Mouse (Mus musculus) heart, postnatal 14 days (tissue): ENCODE data around the gene 9930104L06Rik. TPM values are rescaled to one million over a fixed set of nuclear protein-coding genes. Genes with fewer than 3 reads are reported as not detected.
"Not testable (repeated sequence)": the region's sequence is repeated elsewhere in the genome, so short reads cannot be mapped to it uniquely, and the experiment has no call there.

ENCODE experiments used
- DNase-seq, 2 experiments: peaks; one replicate each; pipeline ENCODE4 v3.0.0; 2021 to 2022
- intact Hi-C: fragments of 180-260 bp; cut with DNase I; formaldehyde crosslinking; loops from one replicate; pipeline ENCODE4 v1.15.1; 2025
- long read RNA-seq, 2 experiments: library from polyadenylated mRNA; stranded (forward); transcript quantifications; one replicate each; pipeline ENCODE4 v2.0.0; 2021
- total RNA-seq, 2 experiments: library from RNA; stranded (reverse); gene quantifications; 2 replicates each; pipeline ENCODE4 v1.2.3; 2021

The 9930104L06Rik gene
- total RNA-seq: 10 to 100 TPM in 1 of 2 experiments, 1 to 10 TPM in 1; 9.8 to 10.2 TPM
- long read RNA-seq, experiment 1, partial matches to known transcripts: 1 of 3 reads
- long read RNA-seq, experiment 1, other reads (novel, unspliced or antisense): 2 of 3 reads
- long read RNA-seq, experiment 2, full-length matches to known transcripts: 3 of 4 reads
- long read RNA-seq, experiment 2, partial matches to known transcripts: 1 of 4 reads
- long read RNA-seq, experiment 2, other reads (novel, unspliced or antisense): 0 of 4 reads

DNA sequence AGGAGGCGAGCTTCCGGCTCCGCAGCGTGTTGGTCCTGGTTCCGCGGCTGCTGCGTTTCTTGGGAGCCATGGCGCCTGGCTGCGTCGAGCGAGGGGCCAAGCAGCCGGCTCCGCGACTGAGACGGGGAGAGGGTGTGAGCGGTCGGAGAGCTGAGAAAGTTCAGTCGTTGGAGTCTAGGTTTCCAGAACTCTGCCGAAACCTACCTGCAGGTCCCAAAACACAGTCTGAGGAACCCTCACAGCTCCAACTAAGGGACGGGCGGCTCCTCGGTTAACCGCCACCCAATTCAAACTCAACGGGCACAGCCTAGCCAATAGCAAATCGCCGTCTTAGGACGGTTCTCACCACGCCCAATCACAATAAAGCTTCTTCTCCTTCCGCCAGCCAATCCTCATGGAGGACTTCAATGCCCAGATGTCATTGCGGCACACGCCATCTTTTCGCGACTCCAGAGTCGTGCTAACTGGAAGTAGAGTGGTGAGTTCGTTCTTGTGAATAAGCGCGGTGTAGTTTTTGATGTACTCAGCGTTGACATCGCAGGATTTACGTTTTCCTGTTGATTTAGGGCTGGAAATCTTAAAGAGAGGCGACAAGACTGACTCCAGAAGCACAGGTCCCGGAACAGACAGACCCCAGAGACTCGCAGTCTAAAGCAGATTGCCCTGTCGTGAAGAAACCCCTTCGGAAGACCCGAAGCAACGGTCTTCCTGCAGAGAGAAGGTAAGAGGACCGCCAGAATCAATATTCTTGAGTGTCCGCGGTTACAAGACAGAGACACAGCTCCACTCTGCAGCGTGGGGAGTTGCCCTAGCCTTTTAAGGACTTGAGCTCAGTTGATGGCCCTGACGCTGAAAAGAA is at the start of gene 9930104L06Rik:
Gene 9930104L06Rik (plus strand): TSS at position 436 of the 859 bp plus-strand sequence.
- peak; percentile 88 to 93 for DNase-seq
- intact Hi-C loops: loop anchor here (5.0 to 10.0 kb wide), 2 partner anchors 85 to 132 kb away; partner anchors contain the start of genes 1110065P20Rik, Mtf1 and Yrdc

DNA sequence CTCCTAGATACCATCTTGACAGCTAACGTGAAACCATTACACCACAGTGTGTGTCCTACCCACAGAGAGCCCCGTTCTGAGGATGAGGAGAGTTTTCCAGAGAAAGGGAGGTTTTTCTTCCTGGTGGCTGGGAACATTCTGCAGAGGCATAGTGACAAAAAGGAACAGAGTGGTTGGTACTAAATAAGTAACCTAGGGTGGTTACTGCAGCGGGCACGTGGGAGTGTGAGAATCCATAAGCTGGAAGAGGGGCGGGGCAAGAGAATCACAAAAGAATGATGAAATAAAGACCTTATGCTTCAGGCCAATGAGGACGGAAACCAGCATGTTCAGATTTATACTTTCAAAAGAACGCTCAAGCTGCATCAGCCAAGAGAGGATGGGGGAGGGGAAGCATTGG is 48.1 kb upstream of the 9930104L06Rik start:
- intact Hi-C loops: no loop called here
- no peak for DNase-seq

DNA sequence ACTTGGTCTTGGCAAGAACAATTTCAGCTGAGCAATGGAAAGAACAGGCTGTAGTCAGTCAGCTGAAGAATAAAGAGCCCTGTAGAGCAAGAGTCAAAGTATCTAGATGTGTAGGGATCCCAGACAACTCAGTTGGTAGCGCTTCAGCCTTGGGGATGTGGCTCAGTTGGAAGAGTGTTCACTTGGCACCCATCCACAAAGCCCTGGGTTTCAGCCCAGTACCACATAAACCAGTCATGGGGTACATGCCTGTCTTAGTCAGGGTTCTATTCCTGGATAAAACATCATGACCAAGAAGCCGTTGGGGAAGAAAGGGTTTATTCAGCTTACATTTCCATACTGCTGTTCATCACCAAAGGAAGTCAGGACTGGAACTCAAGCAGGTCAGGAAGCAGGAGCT is 46.9 kb upstream of the 9930104L06Rik start:
- no peak for DNase-seq
- intact Hi-C loops: no loop called here

DNA sequence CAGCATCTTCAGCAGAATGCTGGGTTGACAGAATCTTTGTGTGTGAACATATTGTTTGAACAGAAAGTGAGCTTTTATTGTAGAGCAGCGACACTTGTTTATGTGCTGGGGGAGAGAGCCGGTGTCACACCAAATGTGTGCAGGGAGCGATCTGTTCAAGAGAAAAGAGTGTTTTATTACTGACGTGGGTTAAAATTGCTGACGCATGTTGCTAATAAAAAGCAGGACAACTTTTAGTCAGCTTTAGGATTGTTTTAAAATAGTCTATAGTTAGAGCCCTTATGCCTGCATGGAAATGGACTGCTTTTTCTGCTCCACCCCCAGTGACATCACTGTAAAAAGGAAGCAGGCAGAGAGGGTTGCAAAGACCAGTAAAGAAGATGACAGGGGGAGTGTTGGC is 46.0 kb upstream of the 9930104L06Rik start:
- intact Hi-C loops: no loop called here
- DNase-seq: no peak

DNA sequence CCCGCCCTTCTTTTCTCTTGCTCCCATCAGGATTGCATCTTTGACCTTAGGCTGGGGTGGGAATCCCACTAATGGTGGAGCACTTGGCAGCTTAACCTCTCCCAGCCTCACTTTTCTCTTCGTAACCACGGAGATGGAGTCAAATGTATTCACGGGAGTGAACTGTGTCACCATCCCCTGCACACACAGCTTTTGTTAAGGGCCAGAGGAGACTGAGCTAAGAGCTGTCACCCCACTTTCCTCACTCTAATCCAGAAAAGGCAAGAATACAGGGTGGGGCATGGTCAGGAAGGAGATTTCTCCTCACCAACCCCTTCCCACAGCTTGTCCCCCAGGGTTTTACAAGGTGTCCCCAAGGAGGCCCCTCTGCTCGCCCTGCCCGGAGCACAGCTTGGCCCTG is 43.1 kb upstream of the 9930104L06Rik start:
- no peak for DNase-seq
- intact Hi-C loops: no loop called here

DNA sequence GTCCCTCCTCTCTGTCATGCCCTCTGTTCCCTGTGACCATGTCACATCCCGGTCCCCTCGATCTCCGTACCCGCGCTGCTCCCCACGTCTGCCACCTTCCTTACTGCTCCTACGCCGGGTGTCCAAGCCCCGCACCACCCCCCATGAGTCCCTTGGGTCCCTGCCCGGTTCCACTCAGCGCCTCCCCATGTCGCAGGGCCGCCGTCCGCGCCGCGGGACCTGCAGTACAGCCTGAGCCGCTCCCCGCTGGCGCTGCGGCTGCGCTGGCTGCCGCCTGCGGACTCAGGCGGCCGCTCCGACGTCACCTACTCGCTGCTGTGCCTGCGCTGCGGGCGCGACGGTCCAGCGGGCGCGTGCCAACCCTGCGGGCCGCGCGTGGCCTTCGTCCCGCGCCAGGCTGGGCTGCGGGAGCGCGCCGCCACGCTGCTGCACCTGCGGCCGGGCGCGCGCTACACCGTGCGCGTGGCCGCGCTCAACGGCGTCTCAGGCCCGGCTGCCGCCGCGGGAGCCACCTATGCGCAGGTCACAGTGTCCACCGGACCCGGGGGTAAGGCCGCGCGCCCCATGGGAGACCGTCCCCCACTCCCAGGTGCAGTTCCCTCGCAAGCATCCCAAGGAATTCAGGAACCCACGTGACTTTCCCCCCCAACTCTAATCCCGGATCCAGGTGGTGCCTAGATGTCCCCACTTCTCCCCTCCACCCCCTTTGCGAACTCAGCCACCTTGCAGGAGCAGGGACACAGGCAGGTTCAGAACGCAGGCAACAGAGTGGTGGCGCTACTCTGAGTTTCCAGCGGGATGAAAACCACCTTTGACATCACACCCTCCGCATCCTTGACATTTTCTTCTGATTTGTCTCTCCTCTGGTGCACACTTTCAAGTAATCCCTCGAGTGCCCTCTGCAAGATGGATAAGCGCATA is 42.1 kb upstream of the 9930104L06Rik start:
- intact Hi-C loops: no loop called here

DNA sequence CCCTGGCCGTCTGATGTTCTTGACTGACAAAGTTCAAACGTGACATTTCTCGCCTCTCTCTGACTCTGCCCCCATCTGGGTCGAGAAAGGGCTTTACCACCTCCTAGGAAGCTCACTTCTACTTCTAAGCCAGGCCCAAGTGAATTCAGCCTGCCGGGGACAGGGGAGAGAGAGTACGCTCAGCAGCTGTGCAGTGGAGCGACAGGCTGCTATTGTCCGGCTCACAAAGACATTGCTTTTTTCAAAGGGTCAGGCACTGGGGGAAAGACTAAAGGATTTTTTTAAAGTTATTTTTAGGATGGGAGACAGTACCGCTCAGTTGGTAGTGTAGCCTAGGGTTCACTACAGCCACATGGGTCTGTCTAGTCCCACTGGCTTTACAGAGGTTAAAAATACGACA is 38.4 kb upstream of the 9930104L06Rik start:
- DNase-seq: no peak

More for the DNA sequence above, 42.1 kb upstream of the 9930104L06Rik start:
- peak in 1 of 2 experiments; percentile 3 for DNase-seq

DNA sequence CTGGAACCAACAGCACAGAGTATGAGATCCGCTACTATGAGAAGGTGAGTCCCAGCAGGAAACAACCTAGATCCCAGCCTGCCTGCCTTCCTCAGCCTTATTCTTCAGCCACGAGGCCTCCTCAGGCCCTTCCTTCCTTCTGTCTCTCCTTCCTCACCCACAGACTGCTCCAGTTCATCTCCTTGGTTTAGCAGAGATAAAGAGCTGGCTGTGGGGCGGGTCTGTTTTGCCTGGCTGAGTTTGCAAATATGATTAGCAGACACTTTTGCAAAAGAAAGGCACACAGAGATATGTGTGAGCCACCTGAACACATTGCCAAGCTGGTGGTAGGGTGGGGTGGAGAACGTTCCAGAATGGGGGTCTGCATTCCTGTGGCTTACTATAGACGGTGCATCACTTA is 36.9 kb upstream of the 9930104L06Rik start:
- no peak for DNase-seq
- intact Hi-C loops: no loop called here

More for the DNA sequence above, 38.4 kb upstream of the 9930104L06Rik start:
- intact Hi-C loops: no loop called here

DNA sequence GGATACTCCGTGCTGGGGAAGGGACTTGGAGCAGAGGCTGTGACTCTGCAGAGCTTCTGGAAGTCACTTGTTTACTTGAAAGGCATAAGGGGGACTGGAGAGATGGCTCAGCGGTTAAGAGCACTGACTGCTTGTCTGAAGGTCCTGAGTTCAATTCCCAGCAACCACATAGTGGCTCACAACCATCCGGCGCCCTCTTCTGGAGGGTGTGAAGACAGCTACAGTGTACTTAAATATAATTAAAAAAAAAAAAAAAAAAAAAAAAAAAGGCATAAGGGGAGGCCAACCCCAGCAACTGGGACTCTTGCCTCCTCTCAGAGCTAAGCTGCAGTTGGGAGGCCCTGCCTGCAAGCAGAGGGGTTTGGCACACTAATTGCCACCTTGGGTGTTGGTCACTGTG is 31.4 kb upstream of the 9930104L06Rik start:
- intact Hi-C loops: no loop called here
- DNase-seq: no peak

DNA sequence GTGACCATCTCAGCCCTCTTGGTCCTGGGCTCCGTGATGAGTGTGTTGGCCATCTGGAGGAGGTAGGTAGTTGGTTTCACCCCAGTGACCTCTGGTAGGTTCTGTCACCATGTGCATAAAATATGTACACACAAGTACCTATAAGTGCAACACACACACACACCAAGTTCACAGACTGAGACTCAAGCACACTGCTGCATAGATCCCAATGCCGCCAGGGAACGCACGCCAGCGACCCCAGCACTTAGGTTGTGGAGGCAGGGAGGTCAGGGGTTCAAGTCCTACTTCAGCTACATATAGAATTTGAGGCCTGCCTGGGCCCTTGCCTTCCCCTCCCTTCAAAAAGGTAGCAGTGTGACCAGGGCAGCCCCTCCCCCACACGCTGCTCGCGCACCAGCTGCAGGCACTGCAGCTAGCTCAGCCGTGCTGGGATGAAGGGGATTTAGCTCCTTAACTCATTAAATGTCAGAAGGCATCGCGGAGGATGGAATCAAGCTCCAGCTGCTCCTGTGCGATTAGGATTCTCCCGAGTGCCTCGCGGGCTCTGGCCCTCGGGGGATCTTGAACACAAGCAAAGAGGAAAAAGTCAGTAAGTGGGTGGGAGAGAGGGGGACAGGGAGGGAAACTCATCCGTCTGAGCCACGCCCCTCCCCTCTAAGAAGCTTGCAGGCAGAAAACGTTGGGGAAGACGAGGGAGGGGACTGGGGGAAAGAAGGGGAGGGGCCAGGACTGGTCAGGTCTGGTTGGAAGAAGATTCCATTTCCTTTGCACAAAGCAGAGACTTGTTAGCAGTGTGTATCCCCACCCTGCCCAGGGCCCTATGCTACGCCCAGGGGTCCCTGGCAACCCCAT is 30.7 kb upstream of the 9930104L06Rik start:
- DNase-seq: no peak
- intact Hi-C loops: no loop called here

DNA sequence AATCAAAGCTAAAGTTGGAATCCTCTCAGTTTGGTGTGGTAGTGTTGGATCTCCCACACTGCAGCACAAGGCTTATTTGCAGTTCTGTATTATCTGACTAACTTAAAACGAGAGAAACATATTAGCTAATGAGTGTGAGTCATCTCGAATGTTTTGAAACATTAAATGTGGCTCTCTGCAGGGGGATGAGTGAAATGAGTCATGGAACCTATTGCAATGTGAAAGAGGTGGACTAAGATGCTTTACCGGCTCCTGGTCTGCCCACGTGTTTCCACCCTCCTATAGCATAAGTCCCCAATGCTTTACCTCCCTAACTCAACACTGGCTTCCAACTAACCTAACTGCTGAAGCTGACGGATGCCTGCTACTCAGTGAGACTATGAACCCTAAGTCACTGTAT is 8.7 kb upstream of the 9930104L06Rik start:
- DNase-seq: no peak
- intact Hi-C loops: no loop called here

DNA sequence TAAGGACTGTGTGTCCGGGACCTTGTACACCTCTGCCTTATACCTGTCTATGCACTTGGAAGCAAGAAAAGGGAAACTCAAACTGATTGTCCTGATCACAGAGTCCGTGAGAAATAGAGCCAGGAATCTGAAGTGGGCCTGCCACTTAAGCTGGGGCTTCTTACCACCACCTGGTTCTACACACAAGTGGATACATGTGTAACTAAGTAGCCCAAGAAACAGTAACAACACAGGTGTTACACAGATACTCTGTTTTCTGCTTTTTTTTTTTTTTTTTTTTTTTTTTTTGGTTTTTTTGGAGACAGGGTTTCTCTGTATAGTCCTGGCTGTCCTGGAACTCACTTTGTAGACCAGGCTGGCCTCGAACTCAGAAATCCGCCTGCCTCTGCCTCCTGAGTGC is 2.4 kb downstream of the 9930104L06Rik start, which contains the start of gene Cdca8:
Gene Cdca8 (minus strand): TSS at position 101 of the 400 bp plus-strand sequence.
- DNase-seq: not testable (repeated sequence)
- intact Hi-C loops: loop anchor here (5.0 to 10.0 kb wide), 2 partner anchors 87 to 134 kb away; partner anchors contain the start of genes 1110065P20Rik, Mtf1 and Yrdc

DNA sequence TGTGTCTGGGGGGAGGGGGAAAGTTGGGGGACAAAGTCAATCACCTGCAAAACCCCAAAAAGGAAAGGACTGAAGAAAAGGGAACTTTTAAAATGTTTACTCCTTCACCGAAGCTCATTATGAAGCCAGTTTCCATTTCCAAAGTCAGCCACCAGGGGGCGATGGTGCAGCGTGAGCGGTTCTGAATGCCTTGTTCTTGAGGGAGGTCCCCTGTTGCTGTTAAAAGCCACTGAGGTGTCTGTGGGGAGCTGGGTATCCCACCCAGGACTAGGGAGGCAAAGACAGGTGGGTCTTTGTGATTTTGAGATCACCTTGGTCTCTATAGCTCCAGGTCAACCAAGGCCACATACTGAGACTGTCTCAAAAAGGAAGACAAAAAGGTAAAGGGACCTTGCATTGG is 6.2 kb downstream of the 9930104L06Rik start:
- intact Hi-C loops: loop anchor here (1.0 to 2.0 kb wide), 2 partner anchors 116 to 158 kb away; no protein-coding TSS in a partner anchor
- DNase-seq: peak; percentile 78 to 89

DNA sequence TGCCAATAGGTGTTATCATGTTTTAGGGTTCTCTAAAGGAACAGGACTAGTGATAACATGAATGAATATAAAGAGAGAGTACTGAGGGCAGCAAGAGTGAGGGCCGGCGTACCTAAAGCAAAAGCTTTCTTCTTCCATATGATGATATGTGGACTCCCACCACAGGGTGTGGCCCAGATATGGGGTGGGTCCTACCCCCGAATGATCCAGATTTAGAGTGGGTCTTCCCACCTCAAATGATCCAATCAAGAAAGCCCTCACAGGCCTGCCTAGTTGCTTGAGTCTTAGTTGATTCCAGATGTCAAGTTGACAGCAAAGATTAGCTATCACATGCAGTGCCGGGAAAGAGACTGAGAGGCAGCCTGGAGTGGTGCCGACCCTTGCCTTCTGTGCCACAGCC is 6.9 kb downstream of the 9930104L06Rik start:
- DNase-seq: no peak
- intact Hi-C loops: loop anchor here (1.0 to 2.0 kb wide), 2 partner anchors 116 to 157 kb away; no protein-coding TSS in a partner anchor

DNA sequence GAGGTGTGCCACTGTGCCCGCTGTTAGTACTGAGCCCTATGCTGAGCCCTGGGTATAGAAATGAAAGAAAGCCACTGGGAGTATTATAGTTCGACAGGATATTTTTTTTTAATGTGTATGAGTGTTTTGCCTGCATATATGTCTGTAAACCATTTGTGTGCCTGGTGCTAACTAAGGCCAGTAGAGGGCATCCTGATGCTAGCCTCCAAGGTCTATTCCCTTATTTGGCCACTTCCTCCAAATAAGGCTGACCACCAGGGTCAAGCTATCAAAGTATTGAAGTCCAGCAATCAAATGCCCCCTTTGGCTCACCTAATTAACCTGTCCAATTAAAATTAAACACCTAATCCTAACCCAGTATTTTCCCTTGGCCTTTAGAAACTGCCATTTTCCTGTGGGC is 8.1 kb downstream of the 9930104L06Rik start:
- DNase-seq: no peak
- intact Hi-C loops: no loop called here

DNA sequence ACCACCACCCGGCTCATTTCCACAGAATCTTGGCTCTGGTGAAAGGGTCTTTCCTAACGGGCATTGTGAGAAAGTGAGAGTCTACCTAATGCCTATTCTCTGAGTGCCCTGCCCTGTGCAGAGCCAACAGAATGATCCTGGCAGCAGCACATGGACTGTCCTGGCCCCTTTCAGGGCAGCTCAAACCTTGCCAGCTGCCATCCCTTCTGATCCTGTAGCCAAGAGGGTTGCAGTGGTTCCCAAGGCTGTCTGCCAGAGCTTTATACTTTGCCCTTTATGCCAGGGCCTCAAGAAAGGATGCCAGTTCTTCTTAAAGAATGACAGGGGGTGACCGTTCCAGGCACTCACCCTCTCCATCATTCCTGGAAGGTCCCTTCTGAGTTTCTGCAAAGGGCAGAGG is 12.6 kb downstream of the 9930104L06Rik start:
- intact Hi-C loops: no loop called here
- DNase-seq: no peak

DNA sequence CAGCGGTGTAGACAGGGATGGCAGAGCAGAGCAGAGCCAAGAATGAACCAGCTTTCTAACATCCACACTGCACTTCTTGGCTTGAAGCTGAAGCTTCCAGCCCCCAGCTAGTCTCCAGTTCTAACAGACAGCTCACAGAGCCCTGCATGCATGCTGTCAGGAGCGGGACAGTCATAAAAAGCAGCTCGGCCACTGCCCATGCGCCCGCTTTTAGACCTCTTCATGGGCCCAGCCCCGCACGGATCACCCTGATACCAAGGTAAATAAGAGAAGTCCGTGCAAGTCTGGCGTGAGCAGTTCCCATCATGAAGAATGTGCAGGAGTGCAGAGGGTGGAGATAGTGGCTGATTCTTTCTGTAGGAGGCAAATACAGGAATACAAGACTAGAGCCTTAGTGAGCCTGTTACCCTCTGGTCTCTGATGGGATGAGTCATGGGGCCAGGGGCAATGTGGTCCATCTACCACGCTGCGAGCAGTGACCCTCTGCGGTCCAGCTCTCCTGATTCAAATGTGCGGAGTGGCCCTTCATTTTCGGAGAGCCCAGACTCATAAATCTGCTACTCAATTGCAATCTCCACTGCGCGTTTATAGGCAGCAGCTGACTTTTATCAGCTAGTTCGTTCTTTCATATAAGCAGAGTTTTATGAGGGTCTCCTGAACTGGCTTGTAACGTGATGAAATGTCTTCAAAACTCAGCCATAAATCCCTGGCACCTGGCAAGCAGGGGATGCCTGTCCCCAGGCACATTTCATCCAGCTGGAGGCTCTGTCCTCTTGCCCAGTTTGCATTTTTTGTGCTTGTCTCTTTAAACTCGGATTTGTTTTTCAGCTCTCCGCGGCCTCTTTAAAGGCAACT is 13.6 kb downstream of the 9930104L06Rik start:
- peak; percentile 31 to 38 for DNase-seq
- intact Hi-C loops: no loop called here

DNA sequence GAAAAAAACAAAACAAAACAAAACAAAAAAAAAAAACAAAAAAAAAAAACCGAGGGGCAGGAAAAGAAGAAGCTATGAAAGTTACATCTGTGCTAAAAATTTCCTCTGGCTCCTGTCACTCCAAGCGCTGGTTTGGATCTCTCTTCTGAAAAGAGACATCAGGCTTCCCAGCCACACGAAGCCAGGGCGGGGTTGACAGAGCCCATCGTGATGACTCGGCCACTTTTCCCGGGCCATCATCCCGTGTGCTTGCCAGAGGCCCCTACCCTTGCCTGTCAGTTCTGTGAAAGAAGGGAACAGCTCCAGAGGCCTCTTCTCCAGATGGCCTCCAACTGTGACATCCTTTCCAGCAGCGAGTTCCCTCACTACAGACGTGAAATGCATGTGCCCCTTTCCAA is 14.2 kb downstream of the 9930104L06Rik start:
- intact Hi-C loops: no loop called here
- DNase-seq: peak in 1 of 2 experiments; percentile 14
